Comparison of ENCODE assay signal across 12 mouse cellular contexts in the genomic region with DNA sequence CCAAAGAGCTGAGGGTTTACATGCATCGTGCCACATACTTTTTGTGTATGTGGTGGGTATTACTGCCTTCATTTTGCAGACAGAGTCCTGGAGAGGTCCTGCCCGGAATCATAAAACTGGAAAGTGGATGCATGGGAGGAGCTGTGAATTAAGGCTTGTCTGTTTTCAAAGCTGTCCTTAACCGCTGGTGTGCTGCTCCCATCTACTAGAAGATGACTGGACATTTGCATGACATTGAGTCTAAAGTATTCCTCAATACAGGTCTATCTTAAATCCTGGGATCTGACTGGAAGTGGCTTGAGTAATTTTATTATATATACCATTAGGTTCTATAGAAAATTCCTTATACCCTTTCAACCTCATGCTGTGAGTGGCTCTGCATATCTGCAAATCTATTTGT.
"Had no signal": no experiment of that assay in that cellular context is flagged by ENCODE, and none has a peak within 500 bp of the region (broad histone marks: within the 10 kb centered on the region; RNA-seq: fewer than 3 reads in every experiment).

No protein-coding gene starts in this region.

- DNase-seq: gastrocnemius, adult 2 months; gastrocnemius, postnatal 10 days; gastrocnemius, postnatal 25 days; heart, adult 2 months; heart, postnatal 4 days; kidney, adult 18-20 months; kidney, adult 8-10 months; kidney, postnatal 10 days; kidney, postnatal 25 days; kidney, postnatal 4 days; layer of hippocampus, adult 9-11 months; left cerebral cortex, postnatal 4 days had no signal
